Mouse (Mus musculus) frontal cortex, postnatal 25 days (tissue): ENCODE measurements around the gene Pou4f2.

Source experiments
- DNase-seq, 2 experiments: peaks; one replicate each; pipeline ENCODE4 v3.0.0; 2022; ENCODE audit warnings: low spot score in 2 of 2

The Pou4f2 gene

GRCm38 (mm10) chr8:78419272-78419671, 17.2 kb downstream of the Pou4f2 start:
- no peak for DNase-seq

- DNase-seq = no peak
These were observed 45.7 kb downstream of the Pou4f2 start for GRCm38 (mm10) chr8:78390756-78391155.
